Mouse (Mus musculus): ENCODE results near the gene Ago3. TPM values are rescaled to one million over a fixed set of nuclear protein-coding genes. Genes with fewer than 3 reads are reported as not detected.

The Ago3 gene
- polyA plus RNA-seq, 1 experiment, result not detected

DNA sequence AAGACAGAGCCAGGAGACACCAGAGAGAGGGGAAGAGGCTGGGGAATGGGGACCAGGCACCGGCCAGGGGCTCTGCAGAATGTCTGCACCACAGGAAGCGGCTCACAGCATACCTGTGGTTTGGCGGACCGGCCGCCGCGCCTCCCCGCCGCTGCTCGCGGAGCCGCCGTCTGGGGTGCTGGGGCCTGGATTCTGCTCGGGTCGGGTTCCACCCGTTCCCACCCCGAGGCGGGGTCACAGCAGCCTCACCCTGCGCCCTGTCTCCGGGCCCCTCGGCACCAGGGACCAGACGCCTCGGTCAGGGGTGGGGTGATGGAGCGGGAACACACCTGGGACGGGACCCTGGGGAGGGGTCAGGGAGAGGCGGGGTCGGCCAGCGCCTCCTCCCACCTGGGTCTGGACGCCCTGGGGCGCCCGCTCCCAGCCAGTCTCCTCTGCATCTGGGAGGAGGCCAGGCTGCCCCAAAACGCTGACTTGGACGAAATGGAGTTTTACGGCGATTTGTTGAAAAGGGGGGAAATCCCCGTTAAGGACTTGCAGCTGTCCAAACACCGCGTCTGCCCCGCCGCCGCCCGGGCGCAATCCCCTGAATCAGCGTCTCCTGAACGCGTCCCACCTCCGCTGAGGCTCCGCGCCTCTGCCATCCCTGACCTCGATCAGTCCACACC is 128.3 kb downstream of the Ago3 start:
- TF ChIP-seq CTCF (IDR thresholded peaks at IDR 0.05; ENCODE audit: insufficient read depth, low read depth, low read length) (no peak), POLR2A (IDR thresholded peaks at IDR 0.05; ENCODE audit: insufficient read depth, low read depth, low read length) (no peak)
- Histone ChIP-seq H3K4me3 (ENCODE audit: insufficient read depth, low read depth, low read length) (0 out of 2 replicates have a peak overlapping the region, but pooled peaks have one; percentile 3), H3K27ac (ENCODE audit: insufficient read depth, low read depth, low read length) (no peak overlapping the region), H3K4me1 (ENCODE audit: control insufficient read depth, insufficient read depth, low read length) (peaks cover 25% of the 10 kb centered on the region)
- 3% methylated on average over 50 of the region's 50 CpGs for WGBS

DNA sequence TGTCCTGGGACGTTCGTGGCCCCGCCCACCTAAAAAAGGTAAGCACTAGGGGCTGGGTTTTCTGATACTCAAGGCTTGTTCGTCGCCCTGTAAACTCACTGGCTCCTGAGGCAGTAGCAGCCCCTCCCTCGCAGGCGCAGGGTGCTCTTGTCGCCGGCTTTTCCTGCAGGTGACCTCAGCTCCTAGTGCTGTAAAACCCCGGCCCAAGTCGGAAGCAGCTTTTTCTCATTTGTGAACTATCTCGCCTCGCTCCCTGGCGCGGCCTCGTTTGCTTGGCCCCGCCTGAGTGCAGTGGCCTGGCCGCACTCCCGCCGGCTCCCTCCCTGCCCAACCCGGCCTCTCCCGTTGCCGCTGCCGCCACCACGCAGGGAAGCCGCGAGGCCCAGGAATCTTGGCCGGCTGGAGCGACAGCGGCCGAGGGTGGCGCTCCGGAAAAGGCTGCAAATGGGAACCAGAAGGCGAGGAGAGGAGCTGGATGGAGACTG is 132.7 kb downstream of the Ago3 start:
- TF ChIP-seq CTCF (IDR thresholded peaks at IDR 0.05; ENCODE audit: insufficient read depth, low read depth, low read length) (no peak), POLR2A (IDR thresholded peaks at IDR 0.05; ENCODE audit: insufficient read depth, low read depth, low read length) (0 out of 2 replicates have a peak, but pooled peaks have one; percentile 17)
- 4% methylated on average over 34 of the region's 34 CpGs for WGBS

DNA sequence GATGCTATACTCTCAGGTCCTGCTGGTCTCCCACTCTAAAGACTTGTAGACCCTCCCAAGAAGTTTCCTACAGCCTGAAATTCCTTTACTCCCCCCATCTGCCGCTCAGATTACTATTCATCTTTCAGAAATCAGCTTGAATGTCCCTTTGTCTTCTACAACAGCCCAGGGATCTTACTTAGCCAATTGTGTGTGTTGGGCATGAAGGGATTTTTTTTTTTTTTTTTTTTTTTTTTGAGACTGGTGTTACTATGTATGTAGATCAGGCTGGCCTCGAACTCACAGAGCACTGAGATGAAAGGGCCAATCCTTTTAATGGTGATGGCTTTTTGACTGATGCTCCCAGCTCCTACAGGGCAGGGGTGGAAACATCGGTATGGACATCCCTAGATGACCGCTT is 133.4 kb downstream of the Ago3 start:
- WGBS, result 55% methylated on average over 4 of the region's 4 CpGs
- H3K4me3 ChIP-seq (ENCODE audit: insufficient read depth, low read depth, low read length), result no peak overlapping the region

More for the DNA sequence above, 132.7 kb downstream of the Ago3 start:
- H3K27ac ChIP-seq (ENCODE audit: insufficient read depth, low read depth, low read length), result no peak overlapping the region
- H3K4me1 ChIP-seq (ENCODE audit: control insufficient read depth, insufficient read depth, low read length), result peaks cover 22% of the 10 kb centered on the region
- peak overlapping the region; percentile 36 for H3K4me3 ChIP-seq (ENCODE audit: insufficient read depth, low read depth, low read length)

DNA sequence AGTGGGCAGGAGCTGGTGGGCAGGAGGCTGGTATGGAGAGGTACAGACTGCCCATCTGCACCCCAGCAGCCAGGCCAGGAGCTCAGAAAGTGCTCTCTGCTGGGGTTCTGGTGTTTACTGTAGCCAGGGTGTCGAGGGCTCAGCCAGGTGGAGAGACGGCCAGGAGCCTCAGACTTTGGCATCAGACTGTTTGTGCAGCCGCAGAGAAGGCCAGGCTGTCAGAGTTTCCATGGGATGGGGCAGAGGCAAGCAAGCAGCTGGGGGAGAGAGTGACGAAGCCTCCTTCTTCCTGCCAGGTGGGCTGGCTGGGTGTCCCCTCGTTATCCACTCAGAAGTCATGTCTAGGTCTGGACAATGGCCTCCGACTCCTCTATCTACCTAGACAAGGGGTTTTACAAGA is 134.2 kb downstream of the Ago3 start:
- H3K27ac ChIP-seq (ENCODE audit: insufficient read depth, low read depth, low read length), result no peak overlapping the region
- peaks cover 13% of the 10 kb centered on the region for H3K4me1 ChIP-seq (ENCODE audit: control insufficient read depth, insufficient read depth, low read length)
- TF ChIP-seq POLR2A (IDR thresholded peaks at IDR 0.05; ENCODE audit: insufficient read depth, low read depth, low read length) (no peak), CTCF (IDR thresholded peaks at IDR 0.05; ENCODE audit: insufficient read depth, low read depth, low read length) (no peak)
- H3K4me3 ChIP-seq (ENCODE audit: insufficient read depth, low read depth, low read length), result no peak overlapping the region
- 92% methylated on average over 6 of the region's 6 CpGs for WGBS

More for the DNA sequence above, 133.4 kb downstream of the Ago3 start:
- H3K27ac ChIP-seq (ENCODE audit: insufficient read depth, low read depth, low read length), result no peak overlapping the region
- TF ChIP-seq CTCF (IDR thresholded peaks at IDR 0.05; ENCODE audit: insufficient read depth, low read depth, low read length), result no peak
- TF ChIP-seq POLR2A (IDR thresholded peaks at IDR 0.05; ENCODE audit: insufficient read depth, low read depth, low read length), result no peak
- peaks cover 16% of the 10 kb centered on the region for H3K4me1 ChIP-seq (ENCODE audit: control insufficient read depth, insufficient read depth, low read length)

DNA sequence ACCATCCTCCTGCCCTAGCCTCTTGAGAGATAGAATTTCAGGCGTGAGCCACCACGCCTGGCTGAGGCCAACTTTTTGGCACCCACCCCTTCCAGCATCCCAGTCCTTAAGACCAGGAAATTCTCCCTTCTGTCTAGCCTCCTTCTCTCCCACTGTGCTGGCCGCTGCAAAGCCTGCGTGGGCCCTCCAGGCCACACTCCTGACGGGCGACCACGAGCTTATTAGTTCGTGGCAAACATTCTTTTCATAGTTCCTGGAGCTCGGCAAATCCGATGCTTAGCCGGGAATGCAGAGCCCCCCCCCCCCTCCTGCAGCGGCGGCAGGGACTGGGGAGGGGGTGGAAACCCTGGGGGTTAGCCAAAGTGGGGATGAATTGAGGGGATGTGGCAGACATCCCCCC is 138.2 kb downstream of the Ago3 start:
- no peak overlapping the region for H3K4me3 ChIP-seq (ENCODE audit: insufficient read depth, low read depth, low read length)
- peaks cover 5% of the 10 kb centered on the region for H3K4me1 ChIP-seq (ENCODE audit: control insufficient read depth, insufficient read depth, low read length)
- H3K27ac ChIP-seq (ENCODE audit: insufficient read depth, low read depth, low read length), result no peak overlapping the region
- TF ChIP-seq CTCF (IDR thresholded peaks at IDR 0.05; ENCODE audit: insufficient read depth, low read depth, low read length), result no peak
- WGBS, result 38% methylated on average over 13 of the region's 13 CpGs

DNA sequence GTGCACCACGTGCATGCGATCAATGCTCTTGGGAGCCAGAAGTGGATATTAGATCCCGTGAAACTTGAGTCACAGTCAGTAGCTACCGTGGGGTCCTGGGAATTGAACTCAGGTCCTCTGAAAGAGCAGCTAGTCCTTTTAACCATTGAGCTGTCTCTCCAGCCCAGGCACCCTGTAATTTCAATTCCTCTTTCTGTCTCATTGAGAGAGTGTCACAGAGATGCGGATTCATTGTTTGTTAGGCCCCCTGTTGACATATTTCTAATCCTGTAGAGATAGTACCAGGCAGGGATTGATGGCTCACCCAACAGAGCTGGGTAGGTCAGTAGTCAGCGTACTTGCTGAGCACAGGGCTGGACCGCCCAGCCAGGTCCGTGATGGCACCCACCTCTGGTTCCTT is 139.0 kb downstream of the Ago3 start:
- H3K4me1 ChIP-seq (ENCODE audit: control insufficient read depth, insufficient read depth, low read length), result peaks cover 5% of the 10 kb centered on the region
- 93% methylated on average over 8 of the region's 8 CpGs for WGBS
- no peak overlapping the region for H3K4me3 ChIP-seq (ENCODE audit: insufficient read depth, low read depth, low read length)
- H3K27ac ChIP-seq (ENCODE audit: insufficient read depth, low read depth, low read length), result no peak overlapping the region
- no peak for TF ChIP-seq CTCF (IDR thresholded peaks at IDR 0.05; ENCODE audit: insufficient read depth, low read depth, low read length)
- no peak for TF ChIP-seq POLR2A (IDR thresholded peaks at IDR 0.05; ENCODE audit: insufficient read depth, low read depth, low read length)

DNA sequence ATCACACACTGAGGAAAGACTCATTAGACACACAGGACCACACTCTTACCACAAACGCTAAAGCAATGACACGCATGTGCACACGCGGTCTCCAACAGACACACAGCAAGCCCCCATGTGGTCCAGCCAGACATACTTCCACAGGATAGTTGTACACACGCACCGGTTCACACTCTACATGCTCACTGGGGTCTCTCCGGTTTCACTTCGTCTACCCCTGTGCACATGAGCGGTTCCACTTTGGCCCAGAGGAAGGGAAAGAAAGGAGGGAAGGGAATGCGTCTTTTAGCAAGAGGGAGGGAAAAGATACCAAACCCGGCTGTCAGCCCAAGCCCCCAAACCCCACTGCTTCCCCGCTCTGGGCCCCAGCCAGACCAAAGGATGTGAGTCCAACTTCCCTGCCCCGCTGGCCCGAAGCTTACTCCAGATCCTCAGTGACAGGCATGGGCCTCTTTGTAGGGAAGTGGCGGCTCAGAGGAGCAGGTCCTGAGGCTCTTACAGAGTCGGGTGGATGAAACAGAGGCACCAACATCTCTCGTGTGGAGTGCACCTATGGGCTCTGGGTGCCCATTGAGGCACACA is 141.2 kb downstream of the Ago3 start:
- WGBS, result 47% methylated on average over 17 of the region's 17 CpGs
- Histone ChIP-seq H3K4me1 (ENCODE audit: control insufficient read depth, insufficient read depth, low read length) (peaks cover 5% of the 10 kb centered on the region), H3K27ac (ENCODE audit: insufficient read depth, low read depth, low read length) (no peak overlapping the region), H3K4me3 (ENCODE audit: insufficient read depth, low read depth, low read length) (no peak overlapping the region)
- TF ChIP-seq POLR2A (IDR thresholded peaks at IDR 0.05; ENCODE audit: insufficient read depth, low read depth, low read length) (no peak), CTCF (IDR thresholded peaks at IDR 0.05; ENCODE audit: insufficient read depth, low read depth, low read length) (no peak)

DNA sequence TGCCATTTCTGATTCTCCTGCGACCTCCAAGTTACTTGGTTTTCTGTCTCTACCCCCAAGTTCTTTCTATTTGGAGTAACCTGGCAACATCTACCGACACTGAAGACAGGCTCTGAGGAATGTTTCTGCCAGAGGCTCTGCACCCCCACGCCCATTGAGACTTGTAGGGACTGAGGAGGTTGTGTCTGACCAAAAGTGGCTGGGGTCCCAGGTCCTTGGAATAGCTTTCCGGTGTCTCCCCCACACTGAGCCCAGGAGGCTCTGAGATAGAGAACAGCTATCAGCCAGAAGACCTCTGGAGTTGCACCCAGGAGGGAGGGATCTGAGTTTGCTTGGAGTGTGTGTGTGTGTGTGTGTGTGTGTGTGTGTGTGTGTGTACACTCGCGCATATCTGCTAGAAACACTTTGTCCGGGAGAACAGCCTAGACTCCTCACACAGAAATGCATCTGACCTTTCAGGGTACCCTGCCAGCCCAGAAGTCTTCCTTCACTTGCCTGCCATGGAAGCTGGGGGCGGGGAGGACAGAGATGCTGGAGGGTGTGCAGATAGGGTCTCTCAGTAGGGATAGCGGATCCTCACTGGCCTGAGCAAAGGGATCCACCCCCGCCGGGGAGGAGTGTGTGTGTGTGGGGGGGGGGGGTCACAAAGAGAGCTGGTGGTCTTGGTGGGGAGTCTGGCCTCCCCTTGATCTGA is 141.9 kb downstream of the Ago3 start:
- H3K4me1 ChIP-seq (ENCODE audit: control insufficient read depth, insufficient read depth, low read length), result peaks cover 5% of the 10 kb centered on the region
- TF ChIP-seq CTCF (IDR thresholded peaks at IDR 0.05; ENCODE audit: insufficient read depth, low read depth, low read length), result no peak
- no peak for TF ChIP-seq POLR2A (IDR thresholded peaks at IDR 0.05; ENCODE audit: insufficient read depth, low read depth, low read length)
- 32% methylated on average over 11 of the region's 11 CpGs for WGBS
- no peak overlapping the region for H3K27ac ChIP-seq (ENCODE audit: insufficient read depth, low read depth, low read length)
- no peak overlapping the region for H3K4me3 ChIP-seq (ENCODE audit: insufficient read depth, low read depth, low read length)

DNA sequence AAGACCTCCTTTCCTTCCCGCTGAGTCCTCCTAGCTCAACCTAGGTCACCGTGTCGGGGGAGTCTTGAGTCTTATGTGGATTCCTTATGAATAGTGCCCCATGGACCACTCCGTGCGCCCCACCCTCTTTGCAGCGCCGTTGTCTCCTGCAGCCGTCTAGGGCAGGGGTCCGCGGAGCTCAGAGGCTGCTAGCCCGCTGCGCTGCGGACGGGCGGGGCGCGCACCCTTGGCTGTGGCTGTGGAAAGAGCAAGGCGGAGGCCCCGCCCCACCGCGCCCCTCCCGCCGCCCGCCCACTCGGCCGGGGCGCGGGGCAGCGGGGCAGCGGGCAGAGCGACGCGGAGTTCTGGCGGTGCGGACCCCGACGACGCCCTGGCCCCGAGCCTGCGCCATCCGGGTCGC is 142.9 kb downstream of the Ago3 start, which contains the start of gene Col8a2:
Gene Col8a2, plus strand, starts transcription at position 302 of the 400 bp plus-strand sequence.
- TF ChIP-seq CTCF (IDR thresholded peaks at IDR 0.05; ENCODE audit: insufficient read depth, low read depth, low read length), result no peak
- TF ChIP-seq POLR2A (IDR thresholded peaks at IDR 0.05; ENCODE audit: insufficient read depth, low read depth, low read length), result no peak
- Histone ChIP-seq H3K4me1 (ENCODE audit: control insufficient read depth, insufficient read depth, low read length) (peaks cover 5% of the 10 kb centered on the region), H3K4me3 (ENCODE audit: insufficient read depth, low read depth, low read length) (peak within 1 kb of the TSS; percentile 10), H3K27ac (ENCODE audit: insufficient read depth, low read depth, low read length) (no peak within 1 kb of the TSS)
- WGBS, result 2% methylated on average over 37 of the region's 42 CpGs

Data from olfactory bulb, adult 2 months (tissue).